Mouse (Mus musculus): ENCODE data around the gene Gm9913.

DNA sequence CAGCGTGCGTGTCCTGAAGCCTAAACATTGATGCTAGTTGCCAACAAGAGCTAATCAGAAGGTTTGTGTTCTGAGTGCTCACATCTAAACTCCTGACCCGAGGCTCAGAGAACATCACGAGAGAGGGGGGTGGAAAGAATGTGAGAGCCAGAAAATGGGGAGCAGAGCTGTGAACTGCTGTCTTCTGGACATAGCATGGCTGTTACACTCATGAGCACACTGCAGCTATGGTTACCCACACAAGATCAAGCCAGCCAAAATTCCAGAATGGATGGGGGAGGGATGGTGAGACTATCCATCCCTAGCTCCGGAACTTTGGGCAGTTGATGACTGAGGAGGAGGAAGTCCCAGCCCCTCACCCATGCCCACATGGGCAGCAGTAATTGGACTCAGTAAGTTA lies 24.8 kb upstream of the Gm9913 start:
- TF ChIP-seq POLR2A (IDR thresholded peaks at IDR 0.05; ENCODE audit: low read depth, low read length) = no peak
- TF ChIP-seq CTCF (conservative IDR thresholded peaks at IDR 0.05; ENCODE audit: insufficient read depth, insufficient read length, low read depth, low read length) = no peak
